Mouse (Mus musculus): Measurements from ENCODE around the gene Mfsd6l. TPM values are rescaled to one million over a fixed set of nuclear protein-coding genes. Genes with fewer than 3 reads are reported as not detected.

The Mfsd6l gene
- 0.59 TPM for polyA plus RNA-seq (2014; fragmentation: Illumina TruSeq; extraction: RNeasy Lipid Tissue Mini Kit (QIAGEN cat#74804); ENCODE audit: low replicate concordance)

GRCm38 (mm10) chr11:68555918-68556584 is at the start of gene Mfsd6l:
Gene Mfsd6l (plus strand): TSS chr11:68556186.

GRCm38 (mm10) chr11:68586721-68587120 is 30.7 kb downstream of the Mfsd6l start, which contains the start of gene Ccdc42:
Gene Ccdc42 (plus strand): TSS chr11:68587021.

Other genes with a start within 250 kb of the Mfsd6l start
- 0.85 TPM for gene Ntn1, start 155.4 kb upstream of the Mfsd6l start, polyA plus RNA-seq (2014; fragmentation: Illumina TruSeq; extraction: RNeasy Lipid Tissue Mini Kit (QIAGEN cat#74804); ENCODE audit: low replicate concordance)
- gene Pik3r5, start 124.1 kb upstream of the Mfsd6l start, polyA plus RNA-seq (2014; fragmentation: Illumina TruSeq; extraction: RNeasy Lipid Tissue Mini Kit (QIAGEN cat#74804); ENCODE audit: low replicate concordance), result 0.67 TPM
- gene Pik3r6, start 53.2 kb upstream of the Mfsd6l start, polyA plus RNA-seq (2014; fragmentation: Illumina TruSeq; extraction: RNeasy Lipid Tissue Mini Kit (QIAGEN cat#74804); ENCODE audit: low replicate concordance), result not detected
- not detected for gene Ccdc42, start 30.8 kb downstream of the Mfsd6l start, polyA plus RNA-seq (2014; fragmentation: Illumina TruSeq; extraction: RNeasy Lipid Tissue Mini Kit (QIAGEN cat#74804); ENCODE audit: low replicate concordance)
- gene Myh10, start 135.4 kb downstream of the Mfsd6l start, polyA plus RNA-seq (2014; fragmentation: Illumina TruSeq; extraction: RNeasy Lipid Tissue Mini Kit (QIAGEN cat#74804); ENCODE audit: low replicate concordance), result 4.8 TPM

Data from small intestine, adult 10 weeks (tissue).